Comparison of ENCODE assay signal across 26 mouse cellular contexts in genomic region chr13:97567632-97568031, GRCm38 (mm10).
"Had no signal": no experiment of that assay in that cellular context is flagged by ENCODE, and none has a peak within 500 bp of the region (broad histone marks: within the 10 kb centered on the region; RNA-seq: fewer than 3 reads in every experiment).

No protein-coding gene starts in this region.

- H3K27ac ChIP-seq: heart, adult 2 months; hindbrain, embryonic 10.5 days; hindbrain, embryonic 12.5 days; hindbrain, embryonic 14.5 days; intestine, embryonic 15.5 days; left cerebral cortex, adult 2 months; limb, embryonic 13.5 days; limb, embryonic 15.5 days had no signal

- H3K9me3 ChIP-seq: hindbrain, embryonic 10.5 days; hindbrain, embryonic 12.5 days; intestine, embryonic 15.5 days; limb, embryonic 13.5 days; limb, embryonic 15.5 days had no signal

- H3K4me2 ChIP-seq: heart, embryonic 11.5 days; hindbrain, embryonic 12.5 days; hindbrain, embryonic 14.5 days; intestine, embryonic 15.5 days; limb, embryonic 13.5 days; limb, embryonic 15.5 days had no signal

- H3K27me3 ChIP-seq: hindbrain, embryonic 12.5 days; intestine, embryonic 15.5 days; limb, embryonic 13.5 days; limb, embryonic 15.5 days had no signal

- ATAC-seq: forebrain, embryonic 16.5 days; hindbrain, embryonic 16.5 days; inflammation-experienced regulatory T-cells, adult 6 months; intestine, embryonic 15.5 days; intestine, postnatal 0 days had no signal

- H3K9ac ChIP-seq: hindbrain, embryonic 12.5 days; hindbrain, embryonic 14.5 days; intestine, embryonic 15.5 days; limb, embryonic 13.5 days; limb, embryonic 15.5 days had no signal

- H3K4me1 ChIP-seq: intestine, embryonic 15.5 days; limb, embryonic 13.5 days; limb, embryonic 15.5 days had no signal

- DNase-seq: gastrocnemius, adult 2 months; gastrocnemius, postnatal 10 days; gastrocnemius, postnatal 25 days; heart, adult 11 months; heart, adult 2 months; heart, postnatal 10 days; heart, postnatal 4 days; kidney, adult 18-20 months; kidney, adult 8-10 months; kidney, postnatal 10 days; kidney, postnatal 25 days; kidney, postnatal 4 days; layer of hippocampus, adult 9-11 months; left cerebral cortex, postnatal 4 days had no signal

- H3K36me3 ChIP-seq: hindbrain, embryonic 10.5 days; hindbrain, embryonic 12.5 days; intestine, embryonic 15.5 days; limb, embryonic 13.5 days; limb, embryonic 15.5 days had no signal

- H3K4me3 ChIP-seq: gastrocnemius, adult 2 months; heart, adult 2 months; hindbrain, embryonic 10.5 days; hindbrain, embryonic 12.5 days; intestine, embryonic 15.5 days; left cerebral cortex, adult 2 months; limb, embryonic 13.5 days; limb, embryonic 15.5 days had no signal
